Mouse (Mus musculus): ENCODE results near the gene Gm28035.

DNA sequence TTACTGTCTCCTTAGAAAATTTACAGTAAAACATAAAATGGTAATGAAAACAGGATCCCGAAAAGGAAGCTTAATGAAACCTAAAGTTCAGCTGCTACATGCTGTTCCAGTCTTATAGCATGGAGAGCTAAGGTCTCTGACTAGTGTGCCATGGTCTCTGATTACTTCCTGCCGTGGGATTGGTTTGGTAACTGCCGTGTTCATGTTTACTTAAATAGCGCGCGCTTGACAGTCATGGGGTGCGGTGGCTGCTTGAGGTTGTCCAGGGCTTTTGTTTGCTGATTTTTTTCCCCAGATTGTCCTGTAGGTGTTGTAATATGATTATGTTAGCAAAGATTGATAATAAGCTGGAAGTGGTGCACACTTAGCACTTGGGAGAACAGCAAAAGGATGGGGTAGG, 65.7 kb downstream of the Gm28035 start:
- TF ChIP-seq CTCF (IDR thresholded peaks at IDR 0.05; ENCODE audit: low read depth, low read length) = no peak
- no peak for TF ChIP-seq EP300 (IDR thresholded peaks at IDR 0.05; ENCODE audit: insufficient read depth, low read depth, low read length)
